Mouse (Mus musculus) liver, embryonic 11.5 days (tissue): ENCODE results near the gene Vmn2r41. TPM values are rescaled to one million over a fixed set of nuclear protein-coding genes. Genes with fewer than 3 reads are reported as not detected.
"Not testable (repeated sequence)": the region's sequence is repeated elsewhere in the genome, so short reads cannot be mapped to it uniquely, and the experiment has no call there.

Experiments
- ATAC-seq: fragments of 200-750 bp; cut with Nextera tagmentation; replicated peaks from 2 replicates; pipeline ENCODE4 v1.8.0; 2017; ENCODE audit warnings: moderate number of reproducible peaks, mild to moderate bottlenecking, moderate TSS enrichment, moderate library complexity; ENCODE audit not compliant: low FRiP score
- DNase-seq: peaks from one replicate; pipeline ENCODE4 v3.0.0-alpha.2; 2017; ENCODE audit warnings: low spot score
- H3K27ac ChIP-seq: fragments of 300-500 bp; sonication (generic); 2 replicates; pipeline ENCODE4 v1.5.1; 2014; ENCODE audit warnings: mild to moderate bottlenecking, low read depth, low read length, control low read depth
- H3K27me3 ChIP-seq: fragments of 300-500 bp; sonication (generic); replicated peaks from 2 replicates; pipeline ENCODE4 v1.6.1; 2014; ENCODE audit warnings: low read length, mixed read lengths; ENCODE audit not compliant: control insufficient read depth, insufficient read depth
- H3K36me3 ChIP-seq: fragments of 300-500 bp; sonication (generic); 2 replicates; pipeline ENCODE4 v1.6.1; 2014; ENCODE audit warnings: mild to moderate bottlenecking, low read length, moderate library complexity, mixed read lengths; ENCODE audit not compliant: control insufficient read depth, insufficient read depth
- H3K4me1 ChIP-seq: fragments of 300-500 bp; sonication (generic); replicated peaks from 2 replicates; pipeline ENCODE4 v1.6.1; 2014; ENCODE audit warnings: low read length, mixed read lengths; ENCODE audit not compliant: control insufficient read depth, insufficient read depth
- H3K4me2 ChIP-seq: fragments of 300-500 bp; sonication (generic); 2 replicates; pipeline ENCODE4 v1.6.1; 2014; ENCODE audit warnings: mild to moderate bottlenecking, control low read depth, moderate library complexity
- H3K4me3 ChIP-seq: fragments of 300-500 bp; sonication (generic); 2 replicates; pipeline ENCODE4 v1.5.1; 2014; ENCODE audit warnings: low read depth, low read length, control low read depth
- H3K9ac ChIP-seq: fragments of 300-500 bp; sonication (generic); 2 replicates; pipeline ENCODE4 v1.6.1; 2014; ENCODE audit warnings: low read depth, low read length, control low read depth
- H3K9me3 ChIP-seq: fragments of 300-500 bp; sonication (generic); 2 replicates; pipeline ENCODE4 v1.6.1; 2016; ENCODE audit warnings: low read length, inconsistent platforms, mixed read lengths; ENCODE audit not compliant: control insufficient read depth
- WGBS: fragments of 180-500 bp; shearing (Covaris S2); extraction: QIAGEN DNeasy Blood & Tissue Kit; methylation state at CpG from one replicate; pipeline ENCODE4 v1.1.7; 2014; 5-methylcytosine and 5-hydroxymethylcytosine counted together
- polyA plus RNA-seq: library from polyadenylated mRNA; unstranded; fragments of >200 nt; fragmentation: Nextera tagmentation; extraction: Ambion mirVana; gene quantifications from 2 replicates; pipeline ENCODE4 v1.2.1, GENCODE M21; 2014

Vmn2r41 gene
- not detected in 2 replicates for polyA plus RNA-seq

GRCm38 (mm10) chr7:8161554-8161953 is at the start of gene Vmn2r41:
Gene Vmn2r41, minus strand, starts transcription at chr7:8161654.
- not testable (repeated sequence) for H3K4me1 ChIP-seq, H3K4me2 ChIP-seq, ATAC-seq, H3K9ac ChIP-seq, H3K4me3 ChIP-seq, H3K36me3 ChIP-seq, DNase-seq, H3K27me3 ChIP-seq, H3K27ac ChIP-seq, H3K9me3 ChIP-seq
- WGBS = no CpG with 5 or more reads among the region's 1 CpGs

- H3K36me3 ChIP-seq, H3K4me1 ChIP-seq, DNase-seq, H3K4me2 ChIP-seq, H3K27ac ChIP-seq, H3K9me3 ChIP-seq, H3K27me3 ChIP-seq, H3K9ac ChIP-seq, ATAC-seq, H3K4me3 ChIP-seq: not testable (repeated sequence)
- WGBS = no CpG with 5 or more reads among the region's 2 CpGs
These were observed 38.8 kb upstream of the Vmn2r41 start, which contains the start of gene Vmn2r42 for GRCm38 (mm10) chr7:8200220-8200619. Gene Vmn2r42, minus strand, starts transcription at chr7:8200320.

- H3K27ac ChIP-seq, H3K27me3 ChIP-seq, H3K4me1 ChIP-seq, H3K9ac ChIP-seq, ATAC-seq, DNase-seq, H3K9me3 ChIP-seq, H3K36me3 ChIP-seq, H3K4me2 ChIP-seq, H3K4me3 ChIP-seq: not testable (repeated sequence)
- 31% methylated on average over 11 of the region's 15 CpGs for WGBS
These were observed 68.6 kb downstream of the Vmn2r41 start for GRCm38 (mm10) chr7:8092871-8093270.

Other genes starting within 250 kb of the Vmn2r41 start
- not detected in 2 replicates for gene Vmn2r42, start 38.7 kb upstream of the Vmn2r41 start, polyA plus RNA-seq
- not detected in 2 replicates for gene Vmn2r43, start 98.9 kb upstream of the Vmn2r41 start, polyA plus RNA-seq
- gene Vmn2r44, start 221.7 kb upstream of the Vmn2r41 start, polyA plus RNA-seq = not detected in 2 replicates